Mouse (Mus musculus) kidney, postnatal 0 days (tissue): ENCODE results near the gene Serpina10. TPM values are rescaled to one million over a fixed set of nuclear protein-coding genes. Genes with fewer than 3 reads are reported as not detected.
"Not testable (repeated sequence)": the region's sequence is repeated elsewhere in the genome, so short reads cannot be mapped to it uniquely, and the experiment has no call there.

Experiments used
- ATAC-seq: fragments of 200-750 bp; cut with Nextera tagmentation; replicated peaks from 2 replicates; pipeline ENCODE4 v1.8.0; 2017; ENCODE audit warnings: low read depth, moderate number of reproducible peaks, moderate TSS enrichment, moderate library complexity; ENCODE audit not compliant: low FRiP score
- DNase-seq: peaks from one replicate; pipeline ENCODE4 v3.0.0-alpha.2; 2016; ENCODE audit warnings: low spot score
- H3K27ac ChIP-seq: fragments of 300-500 bp; sonication (generic); 2 replicates; pipeline ENCODE4 v1.5.1; 2014; ENCODE audit warnings: mild to moderate bottlenecking
- H3K27me3 ChIP-seq: fragments of 300-500 bp; sonication (generic); 2 replicates; pipeline ENCODE4 v1.6.1; 2014; ENCODE audit warnings: low read length, mixed read lengths; ENCODE audit not compliant: insufficient read depth
- H3K36me3 ChIP-seq: fragments of 300-500 bp; sonication (generic); 2 replicates; pipeline ENCODE4 v1.6.1; 2014; ENCODE audit warnings: low read length, mixed read lengths; ENCODE audit not compliant: insufficient read depth
- H3K4me1 ChIP-seq: fragments of 300-500 bp; sonication (generic); replicated peaks from 2 replicates; pipeline ENCODE4 v1.6.1; 2014; ENCODE audit warnings: antibody characterized with exemption, low read length, mixed read lengths; ENCODE audit not compliant: insufficient read depth
- H3K4me2 ChIP-seq: fragments of 300-500 bp; sonication (generic); 2 replicates; pipeline ENCODE4 v1.6.1; 2014; ENCODE audit warnings: mild to moderate bottlenecking, low read length, moderate library complexity, mixed read lengths
- H3K4me3 ChIP-seq: fragments of 300-500 bp; sonication (generic); replicated peaks from 2 replicates; pipeline ENCODE4 v1.5.1; 2014; ENCODE audit warnings: low read depth, low read length
- H3K9ac ChIP-seq: fragments of 300-500 bp; sonication (generic); 2 replicates; pipeline ENCODE4 v1.6.1; 2014; ENCODE audit warnings: low read depth, low read length
- H3K9me3 ChIP-seq: fragments of 300-500 bp; sonication (generic); replicated peaks from 2 replicates; pipeline ENCODE4 v1.6.1; 2016; ENCODE audit warnings: low read length, inconsistent platforms, mixed read lengths
- CTCF ChIP-seq: IDR thresholded peaks from 2 replicates; pipeline ENCODE4 v1.5.1; 2016; ENCODE audit warnings: antibody characterized with exemption, low read depth, mild to moderate bottlenecking, moderate library complexity
- WGBS: fragments of 180-500 bp; shearing (Covaris S2); extraction: QIAGEN DNeasy Blood & Tissue Kit; methylation state at CpG from one replicate; pipeline ENCODE4 v1.1.7; 2014; 5-methylcytosine and 5-hydroxymethylcytosine counted together
- polyA plus RNA-seq: library from polyadenylated mRNA; unstranded; fragments of >200 nt; fragmentation: Nextera tagmentation; extraction: Ambion mirVana; gene quantifications from 2 replicates; pipeline ENCODE4 v1.2.1, GENCODE M21; 2015

The Serpina10 gene
- 9.7 and 9.8 TPM in 2 replicates for polyA plus RNA-seq

DNA sequence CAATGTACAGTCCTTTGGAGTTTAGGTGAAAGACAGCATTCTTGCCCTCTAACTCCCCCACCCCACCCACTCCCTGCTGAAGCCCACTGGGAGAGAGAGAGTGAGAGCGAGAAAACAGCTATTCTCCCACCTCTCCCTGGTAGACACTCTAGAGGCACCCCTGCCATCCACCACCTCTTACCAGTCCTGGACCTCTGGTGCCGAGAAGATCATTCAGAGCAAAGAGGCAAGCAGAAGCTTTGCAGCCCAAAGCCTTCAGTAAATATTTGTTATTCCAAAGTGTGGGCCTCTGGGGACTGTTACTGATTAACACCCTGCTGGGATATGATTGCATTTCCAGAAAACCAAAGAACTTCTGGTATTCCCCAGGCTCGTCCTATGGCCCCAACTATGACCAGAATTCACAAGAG lies at the start of gene Serpina10:
Serpina10 (minus strand) TSS at position 242 of the 410 bp plus-strand sequence.
- no peak for TF ChIP-seq CTCF
- Histone ChIP-seq H3K4me2 (no peak within 1 kb of the TSS), H3K4me3 (no peak within 1 kb of the TSS), H3K4me1 (no peaks in the 10 kb centered on the region), H3K27ac (no peak within 1 kb of the TSS), H3K9ac (no peak within 1 kb of the TSS), H3K36me3 (no peaks in the 10 kb centered on the region), H3K9me3 (no peaks in the 10 kb centered on the region), H3K27me3 (no peaks in the 10 kb centered on the region)
- 61% methylated on average over 3 of the region's 3 CpGs for WGBS
- ATAC-seq (no peak), DNase-seq (no peak)

DNA sequence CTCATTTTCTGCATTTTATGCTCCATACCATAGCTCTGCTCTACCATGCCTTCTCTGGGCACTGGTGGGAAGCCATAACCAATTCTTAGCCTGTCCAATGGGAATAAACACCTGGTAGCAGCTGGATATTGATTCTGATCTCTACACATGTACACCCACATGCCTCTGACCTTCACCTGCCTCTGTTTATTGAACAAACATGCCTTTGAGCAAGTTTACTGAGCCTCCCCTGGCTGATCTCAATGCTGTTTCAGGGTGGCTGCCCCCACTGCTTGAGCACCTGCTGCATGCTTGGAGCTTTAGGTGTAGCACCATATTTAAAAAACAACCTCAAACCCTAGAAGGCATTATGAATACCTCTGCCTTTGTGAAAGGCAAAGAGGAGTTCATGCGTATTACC lies 48.6 kb upstream of the Serpina10 start:
- WGBS, result 96% methylated on average over 1 of the region's 1 CpGs
- ATAC-seq, result not testable (repeated sequence)

DNA sequence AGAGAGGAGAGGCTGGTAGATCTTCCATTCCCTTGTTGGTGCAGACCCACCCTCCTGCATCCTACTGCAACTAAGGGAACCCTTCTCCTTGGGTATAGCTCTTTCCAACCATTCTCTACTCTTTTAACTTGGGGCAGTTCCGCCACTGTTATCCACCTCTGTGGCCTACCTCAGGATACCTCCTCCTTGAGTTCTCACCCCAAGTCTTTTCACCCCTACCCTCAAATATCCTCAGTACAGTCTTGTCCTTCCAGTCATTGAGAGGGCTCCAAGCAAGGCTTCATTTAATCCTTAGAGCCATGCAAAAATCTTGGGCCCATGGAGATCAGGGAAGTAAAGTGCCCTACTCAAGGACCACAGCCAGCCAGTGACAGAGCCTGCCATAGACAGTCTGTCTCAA lies 44.8 kb upstream of the Serpina10 start, which contains the start of gene Serpina16:
Serpina16 (minus strand) TSS at position 101 of the 400 bp plus-strand sequence.
- no peak for DNase-seq
- no peak for TF ChIP-seq CTCF
- H3K36me3 ChIP-seq, result no peaks in the 10 kb centered on the region
- no peak within 1 kb of the TSS for H3K4me3 ChIP-seq
- H3K27ac ChIP-seq, result no peak within 1 kb of the TSS
- no peaks in the 10 kb centered on the region for H3K4me1 ChIP-seq
- H3K9me3 ChIP-seq, result no peaks in the 10 kb centered on the region
- H3K9ac ChIP-seq, result no peak within 1 kb of the TSS
- no peak for ATAC-seq
- H3K4me2 ChIP-seq, result no peak within 1 kb of the TSS
- WGBS, result 94% methylated on average over 1 of the region's 1 CpGs
- H3K27me3 ChIP-seq, result no peaks in the 10 kb centered on the region

More for the DNA sequence above, 48.6 kb upstream of the Serpina10 start:
- H3K27me3 ChIP-seq, H3K9ac ChIP-seq, H3K4me2 ChIP-seq, DNase-seq, H3K9me3 ChIP-seq, H3K4me3 ChIP-seq, H3K27ac ChIP-seq, H3K36me3 ChIP-seq, H3K4me1 ChIP-seq: not testable (repeated sequence)

GRCm38 (mm10) chr12:103673179-103673578 lies 41.9 kb upstream of the Serpina10 start:
- WGBS, result 80% methylated on average over 2 of the region's 2 CpGs
- ATAC-seq (no peak), DNase-seq (peak; percentile 53)
- Histone ChIP-seq H3K27me3 (no peaks in the 10 kb centered on the region), H3K9ac (no peak overlapping the region), H3K36me3 (no peaks in the 10 kb centered on the region), H3K27ac (no peak overlapping the region), H3K9me3 (no peaks in the 10 kb centered on the region), H3K4me3 (no peak overlapping the region), H3K4me1 (no peaks in the 10 kb centered on the region), H3K4me2 (no peak overlapping the region)
- TF ChIP-seq CTCF, result no peak

DNA sequence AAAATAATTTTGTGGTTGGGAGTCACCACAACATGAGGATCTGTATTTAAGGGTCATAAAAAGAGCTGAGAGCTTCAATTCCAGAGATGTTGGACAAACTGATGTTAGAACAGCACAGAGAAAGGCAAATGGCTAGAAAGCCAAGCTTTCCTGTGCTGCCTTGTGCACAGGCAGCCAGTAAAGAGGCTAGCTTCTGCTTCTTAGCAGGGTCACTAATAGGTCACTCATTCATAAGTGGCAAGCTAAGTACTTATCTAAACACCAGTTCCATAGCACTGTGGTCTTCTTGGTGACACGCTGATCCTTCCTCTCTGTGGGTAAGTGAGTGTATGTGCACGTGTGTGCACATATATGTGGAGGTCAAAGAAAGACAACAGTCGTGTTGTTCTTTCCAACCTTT lies 40.2 kb upstream of the Serpina10 start:
- no peak overlapping the region for H3K4me2 ChIP-seq
- ATAC-seq (no peak), DNase-seq (no peak)
- H3K9ac ChIP-seq, result no peak overlapping the region
- H3K27me3 ChIP-seq, result no peaks in the 10 kb centered on the region
- WGBS, result 83% methylated on average over 3 of the region's 3 CpGs
- no peaks in the 10 kb centered on the region for H3K4me1 ChIP-seq
- TF ChIP-seq CTCF, result no peak
- no peak overlapping the region for H3K27ac ChIP-seq
- no peaks in the 10 kb centered on the region for H3K9me3 ChIP-seq
- H3K36me3 ChIP-seq, result no peaks in the 10 kb centered on the region
- no peak overlapping the region for H3K4me3 ChIP-seq

GRCm38 (mm10) chr12:103670964-103671363 lies 39.7 kb upstream of the Serpina10 start:
- 68% methylated on average over 2 of the region's 2 CpGs for WGBS

GRCm38 (mm10) chr12:103670344-103670743 lies 39.1 kb upstream of the Serpina10 start:
- Histone ChIP-seq H3K4me3 (no peak overlapping the region), H3K36me3 (no peaks in the 10 kb centered on the region), H3K4me2 (no peak overlapping the region), H3K27me3 (no peaks in the 10 kb centered on the region), H3K9me3 (no peaks in the 10 kb centered on the region), H3K27ac (no peak overlapping the region), H3K4me1 (no peaks in the 10 kb centered on the region), H3K9ac (no peak overlapping the region)
- ATAC-seq, result no peak
- no peak for DNase-seq
- WGBS, result 86% methylated on average over 5 of the region's 5 CpGs
- TF ChIP-seq CTCF, result no peak

More at GRCm38 (mm10) chr12:103670964-103671363, 39.7 kb upstream of the Serpina10 start:
- ATAC-seq (no peak), DNase-seq (no peak)
- no peaks in the 10 kb centered on the region for H3K36me3 ChIP-seq
- no peaks in the 10 kb centered on the region for H3K4me1 ChIP-seq
- H3K9ac ChIP-seq, result no peak overlapping the region
- no peak for TF ChIP-seq CTCF
- no peak overlapping the region for H3K27ac ChIP-seq
- no peaks in the 10 kb centered on the region for H3K9me3 ChIP-seq
- no peak overlapping the region for H3K4me2 ChIP-seq
- H3K4me3 ChIP-seq, result no peak overlapping the region
- H3K27me3 ChIP-seq, result no peaks in the 10 kb centered on the region
